In the genomic region with DNA sequence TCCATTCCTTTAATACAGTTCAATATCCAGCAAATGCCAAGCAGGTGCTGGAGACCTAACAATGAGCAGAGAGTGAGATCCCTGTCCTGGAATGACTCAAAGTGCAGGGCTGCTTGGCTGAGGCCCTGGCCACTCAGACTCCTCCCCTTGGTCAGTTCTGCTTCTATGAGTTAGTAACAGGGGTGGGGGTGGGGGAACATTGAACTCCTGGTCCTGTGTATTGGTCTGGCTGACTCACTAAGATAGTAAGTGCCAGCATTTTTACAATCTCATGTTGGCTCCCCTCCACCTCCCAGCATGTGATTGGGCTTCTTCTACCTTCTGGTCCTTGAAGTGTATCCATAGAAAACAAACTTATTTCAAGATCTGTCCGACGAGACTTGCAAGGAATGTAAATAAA, we compare ENCODE assay signal across 11 mouse cellular contexts. TPM values are rescaled to one million over a fixed set of nuclear protein-coding genes. Genes with fewer than 3 reads are reported as not detected.
DNase-seq lines count a peak whose midpoint lies in the region; ATAC-seq and TF ChIP-seq lines count a peak whose summit lies in the region.
"Had no signal": no experiment of that assay in that cellular context is flagged by ENCODE, and none has a peak within 500 bp of the region (broad histone marks: within the 10 kb centered on the region; RNA-seq: fewer than 3 reads in every experiment).

No protein-coding gene starts in this region.

- H3K4me2 ChIP-seq in heart, embryonic 12.5 days: no peak overlapping the region
- H3K4me2 ChIP-seq in hindbrain, postnatal 0 days (ENCODE audit: low read depth, low read length): no peak overlapping the region

- H3K9me3 ChIP-seq in heart, embryonic 12.5 days (replicated peaks): no peaks in the 10 kb centered on the region
- H3K9me3 ChIP-seq in hindbrain, postnatal 0 days (ENCODE audit: low read length): no peaks in the 10 kb centered on the region

- peaks cover 10% of the 10 kb centered on the region; the same call in 1 of the 2 replicates for H3K4me1 ChIP-seq in heart, embryonic 12.5 days (replicated peaks)
- H3K4me1 ChIP-seq in hindbrain, postnatal 0 days (ENCODE audit: insufficient read depth, low read length): no peaks in the 10 kb centered on the region

- peak; percentile 90 for DNase-seq in heart, adult 11 months
- peak; percentile 49 for DNase-seq in adipocyte (ENCODE audit: low spot score)
- DNase-seq in kidney, adult 18-20 months: peak; percentile 52
- DNase-seq in large intestine, adult 2 months (ENCODE audit: low read depth, low spot score): peak; percentile 7
- no peak for DNase-seq in heart, postnatal 25 days (ENCODE audit: low spot score)
- no peak for DNase-seq in layer of hippocampus, adult 18-20 months (ENCODE audit: low spot score in 2 of 2)
- DNase-seq in hindbrain, postnatal 0 days (ENCODE audit: low spot score): no peak
- DNase-seq: heart, postnatal 14 days had no signal

- no peak for ATAC-seq in heart, embryonic 12.5 days (ENCODE audit: insufficient number of reproducible peaks, low FRiP score)
- no peak for ATAC-seq in hindbrain, postnatal 0 days
- ATAC-seq: intestine, embryonic 16.5 days had no signal

- H3K4me3 ChIP-seq in heart, embryonic 12.5 days: no peak overlapping the region
- no peak overlapping the region for H3K4me3 ChIP-seq in hindbrain, postnatal 0 days (ENCODE audit: low read length)

- no peaks in the 10 kb centered on the region for H3K36me3 ChIP-seq in heart, embryonic 12.5 days
- no peaks in the 10 kb centered on the region for H3K36me3 ChIP-seq in hindbrain, postnatal 0 days (ENCODE audit: insufficient read depth, low read length)

- no peak overlapping the region for H3K27ac ChIP-seq in heart, embryonic 12.5 days (ENCODE audit: poor library complexity, severe bottlenecking)
- H3K27ac ChIP-seq in hindbrain, postnatal 0 days: no peak overlapping the region
- H3K27ac ChIP-seq: liver, embryonic 14.5 days had no signal

- no peaks in the 10 kb centered on the region for H3K27me3 ChIP-seq in heart, embryonic 12.5 days (replicated peaks)
- no peaks in the 10 kb centered on the region for H3K27me3 ChIP-seq in hindbrain, postnatal 0 days (ENCODE audit: insufficient read depth, low read length)

- TF ChIP-seq CTCF in hindbrain, postnatal 0 days (IDR thresholded peaks at IDR 0.05; ENCODE audit: low read depth): no peak

- H3K9ac ChIP-seq in heart, embryonic 12.5 days: no peak overlapping the region
- no peak overlapping the region for H3K9ac ChIP-seq in hindbrain, postnatal 0 days (replicated peaks; ENCODE audit: low read length)
- H3K9ac ChIP-seq: liver, embryonic 14.5 days had no signal

- 47% methylated on average over 2 of the region's 2 CpGs for WGBS in heart, embryonic 12.5 days
- 12% methylated on average over 2 of the region's 2 CpGs for WGBS in large intestine, adult 2 months
- WGBS in hindbrain, postnatal 0 days: 64% methylated on average over 2 of the region's 2 CpGs

- intact Hi-C loops in heart, postnatal 25 days (cut with DNase I): no loop called here

RNA-seq across cellular contexts. Expression of gene Cmss1, which starts 43.2 kb away (rescaled TPM):
- 27.5 and 30.1 TPM in 2 replicates for polyA plus RNA-seq in heart, embryonic 12.5 days (2016; fragmentation: Nextera tagmentation; extraction: Ambion mirVana)
- 7.0 and 8.0 TPM in 2 replicates for polyA plus RNA-seq in large intestine, adult 2 months (2012; rRNA removed)
- 10 to 100 TPM; 82.9 to 84.0 TPM for total RNA-seq in heart, postnatal 25 days (2021)
- 10 to 100 TPM; 17.0 to 18.8 TPM for total RNA-seq in layer of hippocampus, adult 18-20 months (2021)
- total RNA-seq in hindbrain, postnatal 0 days (2014; rRNA removed): 8.6 and 17.7 TPM in 2 replicates
- 42.5 and 43.4 TPM in 2 replicates for polyA plus RNA-seq in hindbrain, postnatal 0 days (2015; fragmentation: Nextera tagmentation; extraction: Ambion mirVana)

Comparison
In these comparisons a context has a peak if more than half of its experiments do, and no peak if none do; other contexts are left out.
1. DNase-seq: peak in heart, adult 11 months (single experiment), adipocyte (single experiment), kidney, adult 18-20 months (single experiment) and large intestine, adult 2 months (single experiment); none in heart, postnatal 25 days (single experiment), layer of hippocampus, adult 18-20 months (0 of 2) and hindbrain, postnatal 0 days (single experiment).